Mouse (Mus musculus): Measurements from ENCODE around the gene Phykpl.

The Phykpl gene

DNA sequence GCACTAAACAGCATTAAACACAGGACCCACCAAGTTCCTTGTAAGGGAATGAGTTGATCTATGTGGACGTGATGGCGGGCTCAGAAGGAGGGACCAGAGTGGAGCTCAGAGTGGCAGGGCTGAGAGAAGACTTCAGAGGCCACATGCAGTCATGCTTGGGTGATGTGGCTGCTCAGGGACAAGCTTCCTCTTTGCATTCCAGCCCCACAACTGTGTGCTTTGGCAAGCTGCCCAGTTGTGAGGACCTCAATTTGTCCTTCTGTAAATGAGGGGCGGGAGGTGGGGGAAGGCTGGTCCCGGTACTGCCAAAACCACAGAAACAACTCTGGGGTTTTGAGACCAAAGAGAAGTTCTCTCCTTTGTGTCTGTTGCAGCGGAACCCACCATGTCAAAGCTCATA is 33.3 kb upstream of the Phykpl start:
- Histone ChIP-seq H3K27me3 (ENCODE audit: insufficient read depth, low read length) (peaks cover 9% of the 10 kb centered on the region; the same call in 1 of the 2 replicates), H3K4me3 (replicated peaks; ENCODE audit: low read length) (no peak overlapping the region), H3K36me3 (ENCODE audit: insufficient read depth, low read length) (no peaks in the 10 kb centered on the region), H3K9me3 (ENCODE audit: low read length) (no peaks in the 10 kb centered on the region), H3K4me1 (replicated peaks; ENCODE audit: low read depth, low read length) (peaks cover 6% of the 10 kb centered on the region; the same call in 1 of the 2 replicates)
- TF ChIP-seq CTCF (conservative IDR thresholded peaks at IDR 0.05; ENCODE audit: low read length): no peak
- TF ChIP-seq NANOG (IDR thresholded peaks at IDR 0.05; ENCODE audit: borderline replicate concordance, low read length): no peak
- no peak for TF ChIP-seq POU5F1 (IDR thresholded peaks at IDR 0.05; ENCODE audit: borderline replicate concordance, low read length)

DNA sequence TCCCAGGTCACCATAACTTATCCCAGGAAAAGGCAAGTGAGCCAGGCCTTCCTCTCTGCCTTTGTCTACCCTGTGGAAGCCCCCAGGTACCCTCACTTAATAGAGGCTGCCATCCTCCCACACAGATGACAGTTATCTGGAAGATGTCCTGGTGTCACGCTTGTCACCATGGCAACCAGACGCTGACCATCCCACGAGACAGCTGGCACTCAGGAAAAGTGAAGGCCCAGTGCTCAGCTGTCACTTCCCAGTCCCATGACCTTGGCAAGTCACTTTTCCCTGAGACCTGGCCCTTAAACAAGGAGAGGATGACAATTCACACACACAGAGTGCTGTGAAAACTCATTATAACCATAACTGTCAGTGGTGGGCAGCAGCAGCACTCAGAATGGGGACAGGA is 32.5 kb upstream of the Phykpl start:
- H3K36me3 ChIP-seq (ENCODE audit: insufficient read depth, low read length): no peaks in the 10 kb centered on the region
- peaks cover 6% of the 10 kb centered on the region; the same call in 1 of the 2 replicates for H3K4me1 ChIP-seq (replicated peaks; ENCODE audit: low read depth, low read length)
- peaks cover 9% of the 10 kb centered on the region; the same call in 1 of the 2 replicates for H3K27me3 ChIP-seq (ENCODE audit: insufficient read depth, low read length)
- H3K4me3 ChIP-seq (replicated peaks; ENCODE audit: low read length): no peak overlapping the region
- no peak for TF ChIP-seq POU5F1 (IDR thresholded peaks at IDR 0.05; ENCODE audit: borderline replicate concordance, low read length)
- H3K9me3 ChIP-seq (ENCODE audit: low read length): no peaks in the 10 kb centered on the region

DNA sequence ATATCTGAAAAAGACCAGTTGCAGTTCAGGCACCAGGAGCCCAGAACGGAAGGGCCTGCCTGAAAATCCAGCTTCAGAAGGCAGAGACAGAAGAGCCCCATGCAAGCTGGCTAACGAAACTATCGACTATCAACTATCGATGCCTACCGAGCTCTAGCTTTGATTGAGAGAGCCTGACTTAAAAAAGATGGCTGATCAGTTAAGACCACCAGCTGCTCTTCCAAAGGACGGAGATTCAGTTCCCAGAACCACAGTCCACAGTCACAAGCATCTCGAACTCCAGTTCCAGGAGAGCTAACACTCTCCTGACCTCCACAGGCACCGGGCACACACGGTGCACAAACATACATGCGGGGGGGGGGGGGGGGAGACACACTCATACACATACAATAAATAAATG is 30.0 kb upstream of the Phykpl start:
- Histone ChIP-seq H3K36me3 (ENCODE audit: insufficient read depth, low read length) (no peaks in the 10 kb centered on the region), H3K4me3 (replicated peaks; ENCODE audit: low read length) (no peak overlapping the region), H3K9me3 (ENCODE audit: low read length) (no peaks in the 10 kb centered on the region), H3K27me3 (ENCODE audit: insufficient read depth, low read length) (peaks cover 9% of the 10 kb centered on the region; the same call in 1 of the 2 replicates), H3K4me1 (replicated peaks; ENCODE audit: low read depth, low read length) (peaks cover 6% of the 10 kb centered on the region; the same call in 1 of the 2 replicates)
- TF ChIP-seq NANOG (IDR thresholded peaks at IDR 0.05; ENCODE audit: borderline replicate concordance, low read length) (no peak), POU5F1 (IDR thresholded peaks at IDR 0.05; ENCODE audit: borderline replicate concordance, low read length) (no peak), CTCF (conservative IDR thresholded peaks at IDR 0.05; ENCODE audit: low read length) (no peak)

DNA sequence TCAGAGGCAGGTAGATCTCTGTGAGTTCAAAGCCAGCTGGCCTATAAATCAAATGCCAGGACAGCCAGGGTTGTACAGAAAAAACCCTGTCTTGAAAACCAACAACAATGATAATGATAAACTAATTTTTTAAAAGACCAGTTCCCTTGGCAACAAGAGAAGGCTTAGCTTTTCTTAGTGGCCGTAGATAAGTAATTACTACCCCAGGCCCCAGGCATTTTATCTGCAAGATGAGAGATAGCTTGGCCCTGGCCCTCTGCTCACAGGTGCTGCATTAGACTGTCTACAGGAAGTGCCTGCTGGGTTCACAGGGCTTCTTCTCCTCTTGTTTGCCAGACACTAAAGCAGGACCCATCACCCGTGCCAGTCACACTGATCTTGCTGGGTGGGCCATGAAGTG is 29.5 kb upstream of the Phykpl start:
- Histone ChIP-seq H3K36me3 (ENCODE audit: insufficient read depth, low read length) (no peaks in the 10 kb centered on the region), H3K27me3 (ENCODE audit: insufficient read depth, low read length) (peaks cover 9% of the 10 kb centered on the region; the same call in 1 of the 2 replicates), H3K4me1 (replicated peaks; ENCODE audit: low read depth, low read length) (peaks cover 6% of the 10 kb centered on the region; the same call in 1 of the 2 replicates), H3K4me3 (replicated peaks; ENCODE audit: low read length) (no peak overlapping the region), H3K9me3 (ENCODE audit: low read length) (no peaks in the 10 kb centered on the region)
- TF ChIP-seq CTCF (conservative IDR thresholded peaks at IDR 0.05; ENCODE audit: low read length): no peak
- no peak for TF ChIP-seq POU5F1 (IDR thresholded peaks at IDR 0.05; ENCODE audit: borderline replicate concordance, low read length)
- TF ChIP-seq NANOG (IDR thresholded peaks at IDR 0.05; ENCODE audit: borderline replicate concordance, low read length): no peak

DNA sequence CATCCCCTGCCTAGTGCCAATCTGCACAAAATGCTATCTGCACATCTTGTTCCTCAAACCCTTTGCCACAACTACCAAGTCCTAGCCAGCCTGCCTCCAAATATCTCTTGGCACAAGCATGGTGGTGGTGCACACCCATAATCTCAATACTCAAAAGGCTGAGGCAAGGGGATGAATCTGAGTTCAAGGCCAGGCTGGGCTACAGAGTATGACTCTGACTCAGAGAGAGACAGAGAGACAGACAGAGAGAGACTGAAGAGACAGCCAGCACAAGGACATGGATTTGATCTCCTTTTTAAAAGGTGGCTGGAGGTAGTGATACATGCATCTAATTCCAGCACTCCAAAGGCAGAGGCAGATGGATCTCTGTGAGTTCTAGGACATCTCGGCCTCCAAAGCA is 21.3 kb upstream of the Phykpl start:
- H3K4me3 ChIP-seq (replicated peaks; ENCODE audit: low read length): no peak overlapping the region
- H3K36me3 ChIP-seq (ENCODE audit: insufficient read depth, low read length): no peaks in the 10 kb centered on the region
- H3K9me3 ChIP-seq (ENCODE audit: low read length): 0 out of 2 replicates have a peak, but pooled peaks cover 5% of the 10 kb centered on the region
- no peak for TF ChIP-seq CTCF (conservative IDR thresholded peaks at IDR 0.05; ENCODE audit: low read length)
- TF ChIP-seq POU5F1 (IDR thresholded peaks at IDR 0.05; ENCODE audit: borderline replicate concordance, low read length): no peak
- no peak for TF ChIP-seq NANOG (IDR thresholded peaks at IDR 0.05; ENCODE audit: borderline replicate concordance, low read length)
- H3K4me1 ChIP-seq (replicated peaks; ENCODE audit: low read depth, low read length): peaks cover 16% of the 10 kb centered on the region
- peaks cover 16% of the 10 kb centered on the region for H3K27me3 ChIP-seq (ENCODE audit: insufficient read depth, low read length)

DNA sequence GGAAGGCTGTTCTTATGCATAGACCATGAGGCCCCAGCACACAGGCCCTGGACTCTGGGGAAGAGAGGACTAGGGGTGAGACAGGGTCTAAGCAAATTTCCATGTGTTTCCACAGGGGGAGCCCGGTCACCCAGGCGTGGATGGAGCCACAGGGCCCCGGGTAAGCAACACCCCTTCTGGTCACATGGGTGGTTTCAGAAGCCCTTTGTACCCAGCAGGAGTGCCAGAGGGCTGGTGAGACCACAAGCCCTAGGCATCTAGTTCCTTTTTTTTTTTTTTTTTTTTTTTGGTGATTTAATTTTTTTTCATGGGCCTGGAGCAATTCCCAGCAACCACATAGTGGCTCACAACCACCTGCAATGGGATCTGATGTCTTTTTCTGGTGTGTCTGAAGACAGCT is 19.5 kb upstream of the Phykpl start:
- no peaks in the 10 kb centered on the region for H3K36me3 ChIP-seq (ENCODE audit: insufficient read depth, low read length)
- H3K27me3 ChIP-seq (ENCODE audit: insufficient read depth, low read length): peaks cover 19% of the 10 kb centered on the region
- TF ChIP-seq NANOG (IDR thresholded peaks at IDR 0.05; ENCODE audit: borderline replicate concordance, low read length) (no peak), CTCF (conservative IDR thresholded peaks at IDR 0.05; ENCODE audit: low read length) (no peak), POU5F1 (IDR thresholded peaks at IDR 0.05; ENCODE audit: borderline replicate concordance, low read length) (no peak)
- peaks cover 16% of the 10 kb centered on the region for H3K4me1 ChIP-seq (replicated peaks; ENCODE audit: low read depth, low read length)
- 0 out of 2 replicates have a peak, but pooled peaks cover 5% of the 10 kb centered on the region for H3K9me3 ChIP-seq (ENCODE audit: low read length)
- H3K4me3 ChIP-seq (replicated peaks; ENCODE audit: low read length): 0 out of 2 replicates have a peak overlapping the region, but pooled peaks have one; percentile 8

DNA sequence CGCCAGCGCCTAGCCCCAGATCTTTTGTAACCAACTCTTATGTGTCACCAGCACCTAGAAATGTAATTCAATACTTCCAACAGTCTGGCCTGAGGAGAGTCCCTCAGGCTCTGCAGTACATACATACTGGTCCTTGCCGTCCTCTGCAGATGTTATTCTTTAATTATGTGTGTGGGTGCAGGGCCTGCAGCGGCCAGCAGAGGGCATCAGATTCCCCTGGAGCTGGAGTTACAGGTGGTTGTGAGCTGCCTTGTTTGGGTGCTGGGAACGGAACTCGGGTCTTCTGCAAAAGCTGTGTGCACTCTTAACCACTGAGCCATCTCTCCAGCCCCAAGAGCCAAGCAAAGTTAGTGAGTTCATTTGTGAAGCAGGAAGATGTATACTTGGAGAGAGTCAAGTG is 18.6 kb upstream of the Phykpl start:
- Histone ChIP-seq H3K27me3 (ENCODE audit: insufficient read depth, low read length) (peaks cover 19% of the 10 kb centered on the region), H3K4me1 (replicated peaks; ENCODE audit: low read depth, low read length) (peaks cover 16% of the 10 kb centered on the region), H3K36me3 (ENCODE audit: insufficient read depth, low read length) (no peaks in the 10 kb centered on the region), H3K4me3 (replicated peaks; ENCODE audit: low read length) (no peak overlapping the region), H3K9me3 (ENCODE audit: low read length) (0 out of 2 replicates have a peak, but pooled peaks cover 5% of the 10 kb centered on the region)
- TF ChIP-seq NANOG (IDR thresholded peaks at IDR 0.05; ENCODE audit: borderline replicate concordance, low read length): no peak
- peak; percentile 67 for TF ChIP-seq CTCF (conservative IDR thresholded peaks at IDR 0.05; ENCODE audit: low read length)

DNA sequence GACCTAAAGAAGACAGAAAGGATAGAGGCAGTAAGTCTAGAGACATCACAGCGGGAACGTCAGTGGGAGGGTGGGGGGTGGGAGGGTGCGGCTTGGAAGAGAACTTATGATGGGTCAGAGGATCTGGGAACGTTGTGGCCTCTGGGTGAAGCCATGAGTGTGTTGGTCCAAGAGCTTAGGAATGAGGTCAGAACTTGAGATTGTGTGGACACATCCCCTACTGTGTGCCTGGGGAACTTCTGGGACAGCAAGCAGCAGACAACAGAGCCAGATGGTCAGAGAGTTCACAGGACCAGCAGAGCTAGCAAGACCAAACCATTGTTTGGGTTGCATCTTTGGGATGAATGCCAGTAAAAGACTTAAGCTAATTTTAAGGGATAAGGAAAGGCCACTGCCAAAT is 15.8 kb upstream of the Phykpl start:
- no peak for TF ChIP-seq CTCF (conservative IDR thresholded peaks at IDR 0.05; ENCODE audit: low read length)
- no peak for TF ChIP-seq POU5F1 (IDR thresholded peaks at IDR 0.05; ENCODE audit: borderline replicate concordance, low read length)
- no peak for TF ChIP-seq NANOG (IDR thresholded peaks at IDR 0.05; ENCODE audit: borderline replicate concordance, low read length)
- Histone ChIP-seq H3K9me3 (ENCODE audit: low read length) (0 out of 2 replicates have a peak, but pooled peaks cover 5% of the 10 kb centered on the region), H3K36me3 (ENCODE audit: insufficient read depth, low read length) (no peaks in the 10 kb centered on the region), H3K27me3 (ENCODE audit: insufficient read depth, low read length) (0 out of 2 replicates have a peak, but pooled peaks cover 4% of the 10 kb centered on the region), H3K4me1 (replicated peaks; ENCODE audit: low read depth, low read length) (peaks cover 25% of the 10 kb centered on the region), H3K4me3 (replicated peaks; ENCODE audit: low read length) (no peak overlapping the region)

DNA sequence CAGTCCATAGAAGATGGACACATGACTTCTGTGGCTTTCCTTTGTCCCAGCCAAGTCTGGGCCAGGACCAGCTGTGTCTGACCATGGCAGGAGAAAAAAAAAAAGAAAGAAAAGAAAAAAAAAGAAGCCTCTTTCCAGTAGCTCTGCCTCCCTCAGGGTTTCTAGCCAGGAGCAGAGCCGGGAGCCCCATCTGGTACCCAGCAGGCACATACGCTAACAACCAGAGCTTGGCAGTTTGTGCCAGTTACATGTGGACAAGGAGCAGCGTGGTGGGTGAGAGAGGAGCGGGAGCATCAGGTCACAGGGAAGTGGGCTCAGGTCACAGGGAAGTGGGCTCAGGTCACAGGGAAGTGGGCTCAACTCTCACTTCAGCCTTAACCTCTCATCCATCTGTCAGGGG is 8.1 kb upstream of the Phykpl start:
- Histone ChIP-seq H3K4me1 (replicated peaks; ENCODE audit: low read depth, low read length) (peaks cover 12% of the 10 kb centered on the region), H3K4me3 (replicated peaks; ENCODE audit: low read length) (no peak overlapping the region), H3K9me3 (ENCODE audit: low read length) (no peaks in the 10 kb centered on the region), H3K36me3 (ENCODE audit: insufficient read depth, low read length) (no peaks in the 10 kb centered on the region), H3K27me3 (ENCODE audit: insufficient read depth, low read length) (peaks cover 24% of the 10 kb centered on the region)
- TF ChIP-seq POU5F1 (IDR thresholded peaks at IDR 0.05; ENCODE audit: borderline replicate concordance, low read length) (no peak), NANOG (IDR thresholded peaks at IDR 0.05; ENCODE audit: borderline replicate concordance, low read length) (no peak), CTCF (conservative IDR thresholded peaks at IDR 0.05; ENCODE audit: low read length) (no peak)
